Mouse (Mus musculus) heart, embryonic 13.5 days (tissue): Measurements from ENCODE around the gene Elmod3. TPM values are rescaled to one million over a fixed set of nuclear protein-coding genes. Genes with fewer than 3 reads are reported as not detected.

Experiments
- ATAC-seq: fragments of 200-750 bp; cut with Nextera tagmentation; 2 replicates; pipeline ENCODE4 v1.8.0; 2017; ENCODE audit warnings: moderate TSS enrichment; ENCODE audit not compliant: insufficient number of reproducible peaks, low FRiP score, low TSS enrichment; ENCODE audit errors: extremely low read depth
- H3K27ac ChIP-seq: fragments of 300-500 bp; sonication (generic); replicated peaks from 2 replicates; pipeline ENCODE4 v1.5.1; 2015; ENCODE audit warnings: moderate library complexity, mild to moderate bottlenecking, inconsistent platforms
- H3K27me3 ChIP-seq: fragments of 300-500 bp; sonication (generic); replicated peaks from 2 replicates; pipeline ENCODE4 v1.6.1; 2015; ENCODE audit warnings: mild to moderate bottlenecking, inconsistent platforms
- H3K36me3 ChIP-seq: fragments of 300-500 bp; sonication (generic); 2 replicates; pipeline ENCODE4 v1.6.1; 2015; ENCODE audit warnings: mild to moderate bottlenecking, inconsistent platforms
- H3K4me1 ChIP-seq: fragments of 300-500 bp; sonication (generic); 2 replicates; pipeline ENCODE4 v1.6.1; 2015; ENCODE audit warnings: inconsistent platforms
- H3K4me2 ChIP-seq: fragments of 300-500 bp; sonication (generic); 2 replicates; pipeline ENCODE4 v1.6.1; 2015; ENCODE audit warnings: inconsistent platforms, mild to moderate bottlenecking, moderate library complexity
- H3K4me3 ChIP-seq: fragments of 300-500 bp; sonication (generic); 2 replicates; pipeline ENCODE4 v1.5.1; 2015; ENCODE audit warnings: moderate library complexity, mild to moderate bottlenecking, inconsistent platforms
- H3K9ac ChIP-seq: fragments of 300-500 bp; sonication (generic); 2 replicates; pipeline ENCODE4 v1.6.1; 2015; ENCODE audit warnings: inconsistent platforms, mild to moderate bottlenecking, moderate library complexity
- H3K9me3 ChIP-seq: fragments of 300-500 bp; sonication (generic); 2 replicates; pipeline ENCODE4 v1.6.1; 2016; ENCODE audit warnings: inconsistent platforms
- WGBS: fragments of 180-500 bp; shearing (Covaris S2); methylation state at CpG from one replicate; pipeline ENCODE4 v1.1.7; 2015; ENCODE audit warnings: mixed read lengths; 5-methylcytosine and 5-hydroxymethylcytosine counted together
- polyA plus RNA-seq: library from polyadenylated mRNA; unstranded; fragments of >200 nt; fragmentation: Nextera tagmentation; extraction: Ambion mirVana; gene quantifications from 2 replicates; pipeline ENCODE4 v1.2.1, GENCODE M21; 2015

The Elmod3 gene
- polyA plus RNA-seq, 1 experiment from 2014 or later: 10.6 TPM

- Histone ChIP-seq H3K4me3 (no peak overlapping the region), H3K9ac (no peak overlapping the region), H3K9me3 (no peaks in the 10 kb centered on the region), H3K36me3 (peaks cover 19% of the 10 kb centered on the region), H3K4me2 (no peak overlapping the region), H3K27me3 (no peaks in the 10 kb centered on the region), H3K4me1 (no peaks in the 10 kb centered on the region), H3K27ac (no peak overlapping the region)
- ATAC-seq: no peak
Observed at GRCm38 (mm10) chr6:72590111-72590510, 8.1 kb downstream of the Elmod3 start.

GRCm38 (mm10) chr6:72588307-72588706 lies 9.9 kb downstream of the Elmod3 start:
- H3K4me2 ChIP-seq: no peak overlapping the region
- H3K27me3 ChIP-seq: no peaks in the 10 kb centered on the region
- H3K9ac ChIP-seq: no peak overlapping the region
- no peak overlapping the region for H3K4me3 ChIP-seq
- no peak overlapping the region for H3K27ac ChIP-seq
- no peak for ATAC-seq
- no peaks in the 10 kb centered on the region for H3K4me1 ChIP-seq
- no peaks in the 10 kb centered on the region for H3K9me3 ChIP-seq
- peaks cover 20% of the 10 kb centered on the region for H3K36me3 ChIP-seq

GRCm38 (mm10) chr6:72586701-72587100 lies 11.5 kb downstream of the Elmod3 start:
- Histone ChIP-seq H3K27me3 (no peaks in the 10 kb centered on the region), H3K4me1 (no peaks in the 10 kb centered on the region), H3K27ac (no peak overlapping the region), H3K4me2 (no peak overlapping the region), H3K36me3 (peaks cover 20% of the 10 kb centered on the region), H3K9ac (no peak overlapping the region), H3K4me3 (no peak overlapping the region), H3K9me3 (no peaks in the 10 kb centered on the region)
- 67% methylated on average over 3 of the region's 3 CpGs for WGBS
- ATAC-seq: no peak

- Histone ChIP-seq H3K27me3 (no peaks in the 10 kb centered on the region), H3K27ac (no peak overlapping the region), H3K4me3 (no peak overlapping the region), H3K36me3 (peaks cover 30% of the 10 kb centered on the region), H3K9me3 (no peaks in the 10 kb centered on the region), H3K4me2 (no peak overlapping the region), H3K4me1 (no peaks in the 10 kb centered on the region), H3K9ac (no peak overlapping the region)
- no peak for ATAC-seq
- WGBS: 74% methylated on average over 11 of the region's 11 CpGs
Observed at GRCm38 (mm10) chr6:72584154-72584553, 14.1 kb downstream of the Elmod3 start.

GRCm38 (mm10) chr6:72583211-72583839 lies 14.9 kb downstream of the Elmod3 start:
- H3K4me1 ChIP-seq: no peaks in the 10 kb centered on the region
- no peak overlapping the region for H3K27ac ChIP-seq
- peaks cover 32% of the 10 kb centered on the region for H3K36me3 ChIP-seq
- no peaks in the 10 kb centered on the region for H3K27me3 ChIP-seq
- H3K9ac ChIP-seq: no peak overlapping the region
- WGBS: 82% methylated on average over 4 of the region's 4 CpGs
- no peaks in the 10 kb centered on the region for H3K9me3 ChIP-seq
- no peak overlapping the region for H3K4me3 ChIP-seq
- ATAC-seq: no peak
- H3K4me2 ChIP-seq: no peak overlapping the region

- H3K4me3 ChIP-seq: no peak overlapping the region
- H3K27ac ChIP-seq: no peak overlapping the region
- no peak overlapping the region for H3K9ac ChIP-seq
- no peaks in the 10 kb centered on the region for H3K4me1 ChIP-seq
- no peaks in the 10 kb centered on the region for H3K9me3 ChIP-seq
- no peaks in the 10 kb centered on the region for H3K27me3 ChIP-seq
- no peak overlapping the region for H3K4me2 ChIP-seq
- H3K36me3 ChIP-seq: peaks cover 35% of the 10 kb centered on the region
- 67% methylated on average over 11 of the region's 11 CpGs for WGBS
- no peak for ATAC-seq
Observed at GRCm38 (mm10) chr6:72581625-72582382, 16.4 kb downstream of the Elmod3 start.

GRCm38 (mm10) chr6:72576041-72576440 lies 22.2 kb downstream of the Elmod3 start:
- no peaks in the 10 kb centered on the region for H3K27me3 ChIP-seq
- no peak for ATAC-seq
- no peak overlapping the region for H3K4me3 ChIP-seq
- H3K4me1 ChIP-seq: no peaks in the 10 kb centered on the region
- WGBS: 84% methylated on average over 3 of the region's 3 CpGs
- no peak overlapping the region for H3K9ac ChIP-seq
- no peaks in the 10 kb centered on the region for H3K9me3 ChIP-seq
- H3K4me2 ChIP-seq: no peak overlapping the region
- H3K36me3 ChIP-seq: peaks cover 47% of the 10 kb centered on the region
- H3K27ac ChIP-seq: no peak overlapping the region

- Histone ChIP-seq H3K9me3 (no peaks in the 10 kb centered on the region), H3K4me3 (no peak overlapping the region), H3K4me2 (no peak overlapping the region), H3K4me1 (no peaks in the 10 kb centered on the region), H3K36me3 (peaks cover 47% of the 10 kb centered on the region), H3K27me3 (no peaks in the 10 kb centered on the region), H3K9ac (no peak overlapping the region), H3K27ac (no peak overlapping the region)
- ATAC-seq: no peak
- WGBS: 26% methylated on average over 3 of the region's 3 CpGs
Observed at GRCm38 (mm10) chr6:72571826-72572225, 26.4 kb downstream of the Elmod3 start.

GRCm38 (mm10) chr6:72570644-72571397 lies 27.4 kb downstream of the Elmod3 start:
- peaks cover 2% of the 10 kb centered on the region for H3K4me1 ChIP-seq
- no peak overlapping the region for H3K4me3 ChIP-seq
- peaks cover 42% of the 10 kb centered on the region for H3K36me3 ChIP-seq
- no peak overlapping the region for H3K27ac ChIP-seq
- no peaks in the 10 kb centered on the region for H3K27me3 ChIP-seq
- no peak for ATAC-seq
- no peak overlapping the region for H3K4me2 ChIP-seq
- WGBS: 85% methylated on average over 10 of the region's 10 CpGs
- no peaks in the 10 kb centered on the region for H3K9me3 ChIP-seq
- H3K9ac ChIP-seq: no peak overlapping the region

GRCm38 (mm10) chr6:72568736-72569135 lies 29.5 kb downstream of the Elmod3 start:
- H3K9ac ChIP-seq: no peak overlapping the region
- no peaks in the 10 kb centered on the region for H3K27me3 ChIP-seq
- no peak overlapping the region for H3K4me2 ChIP-seq
- no peak overlapping the region for H3K4me3 ChIP-seq
- no peak overlapping the region for H3K27ac ChIP-seq
- H3K36me3 ChIP-seq: peaks cover 37% of the 10 kb centered on the region
- no peak for ATAC-seq
- WGBS: 76% methylated on average over 10 of the region's 10 CpGs
- H3K4me1 ChIP-seq: peaks cover 7% of the 10 kb centered on the region
- H3K9me3 ChIP-seq: no peaks in the 10 kb centered on the region

- Histone ChIP-seq H3K27ac (no peak overlapping the region), H3K4me1 (peaks cover 19% of the 10 kb centered on the region), H3K9ac (no peak overlapping the region), H3K27me3 (no peaks in the 10 kb centered on the region), H3K4me2 (no peak overlapping the region), H3K9me3 (no peaks in the 10 kb centered on the region), H3K4me3 (no peak overlapping the region), H3K36me3 (peaks cover 25% of the 10 kb centered on the region)
- WGBS: 74% methylated on average over 5 of the region's 5 CpGs
- no peak for ATAC-seq
Observed at GRCm38 (mm10) chr6:72567508-72567907, 30.7 kb downstream of the Elmod3 start.
